Mouse (Mus musculus) lung, postnatal 4 days (tissue): ENCODE measurements around the gene Zfp738.
"Not testable (repeated sequence)": the region's sequence is repeated elsewhere in the genome, so short reads cannot be mapped to it uniquely, and the experiment has no call there.

Experiments
- DNase-seq, 2 experiments: peaks; one replicate each; pipeline ENCODE4 v3.0.0; 2021

Gene Zfp738

GRCm38 (mm10) chr13:67686971-67687370 is at the start of gene Zfp738:
Gene Zfp738 (minus strand): TSS chr13:67687071.
- DNase-seq = no peak

- not testable (repeated sequence) for DNase-seq
Observed at GRCm38 (mm10) chr13:67734391-67734790, 47.5 kb upstream of the Zfp738 start.

DNA sequence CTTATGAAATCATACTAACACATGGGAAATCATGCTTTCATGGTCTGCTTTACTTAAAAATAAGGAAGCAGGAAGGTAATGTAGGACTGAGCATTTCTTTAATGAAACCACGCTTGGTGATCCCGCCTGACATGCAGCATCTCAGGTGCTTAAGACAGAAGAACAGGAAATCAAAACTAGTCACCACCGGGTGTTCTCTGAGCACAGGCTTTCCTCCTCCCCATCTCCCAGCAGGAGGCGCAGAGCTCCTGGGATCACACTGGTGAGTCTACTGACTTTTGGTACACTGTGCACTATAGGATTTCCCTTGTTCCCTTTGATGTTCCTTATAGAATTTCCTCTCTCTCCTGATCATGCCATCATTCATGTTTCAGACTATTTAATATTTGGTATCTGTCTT is 42.6 kb upstream of the Zfp738 start:
- DNase-seq = peak; percentile 37

DNA sequence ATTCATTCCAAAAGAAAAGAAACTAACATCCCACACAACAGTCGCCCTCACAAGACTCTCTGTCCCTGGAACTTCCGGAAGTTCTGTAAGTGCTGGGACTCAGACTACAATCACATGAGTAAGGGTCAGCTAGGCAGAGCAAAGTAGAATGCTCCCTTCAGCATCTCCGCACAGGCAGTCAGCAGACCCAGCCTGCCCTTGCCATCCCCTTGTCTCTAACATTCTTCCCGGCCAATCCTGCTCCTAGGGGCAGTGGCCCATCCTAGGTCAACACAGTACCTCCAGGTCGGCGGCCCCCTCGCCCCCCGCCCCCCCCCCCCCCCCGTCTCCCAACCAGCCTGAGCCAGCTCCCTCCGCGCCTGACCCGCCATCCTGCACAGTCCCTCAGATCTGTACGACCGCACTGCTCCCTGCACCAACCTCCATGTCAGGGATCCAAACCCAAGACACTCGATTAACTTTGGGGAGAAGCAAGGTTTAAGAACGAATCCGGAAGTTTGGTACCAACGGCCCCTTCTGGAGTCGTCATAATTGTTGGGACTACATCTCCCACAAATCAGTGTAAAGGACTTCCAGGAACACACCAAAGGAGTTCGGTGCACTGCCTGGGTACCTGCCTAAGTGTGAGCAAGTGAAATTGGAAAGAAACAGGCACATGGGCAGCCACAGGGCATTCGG is 41.9 kb upstream of the Zfp738 start, which contains the start of gene Zfp65:
Gene Zfp65 (minus strand): TSS at position 533 of the 678 bp plus-strand sequence.
- peak; percentile 46 to 55 for DNase-seq

GRCm38 (mm10) chr13:67728106-67728505 is 41.2 kb upstream of the Zfp738 start:
- DNase-seq = no peak

DNA sequence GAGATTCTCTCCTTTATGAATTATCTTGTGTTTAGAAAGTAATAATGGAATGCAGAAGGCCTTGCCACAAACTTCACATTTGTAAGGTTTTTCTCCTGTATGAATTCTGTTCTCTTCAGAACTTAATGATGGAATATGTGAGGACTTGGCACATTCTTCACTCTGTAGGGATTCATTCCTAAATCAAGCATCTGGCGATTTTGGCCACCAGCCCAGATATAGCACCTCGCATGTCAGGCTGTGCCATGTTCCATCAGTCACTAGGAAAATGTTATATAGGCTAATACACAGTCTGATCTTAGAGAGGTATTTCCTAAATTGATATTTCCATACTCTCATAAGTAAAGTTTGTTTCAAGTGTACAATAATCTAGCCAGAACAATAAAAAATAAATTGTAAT is 38.5 kb upstream of the Zfp738 start:
- not testable (repeated sequence) for DNase-seq

- DNase-seq = peak; percentile 90 to 91
Observed at GRCm38 (mm10) chr13:67723848-67724479, 37.1 kb upstream of the Zfp738 start.

DNA sequence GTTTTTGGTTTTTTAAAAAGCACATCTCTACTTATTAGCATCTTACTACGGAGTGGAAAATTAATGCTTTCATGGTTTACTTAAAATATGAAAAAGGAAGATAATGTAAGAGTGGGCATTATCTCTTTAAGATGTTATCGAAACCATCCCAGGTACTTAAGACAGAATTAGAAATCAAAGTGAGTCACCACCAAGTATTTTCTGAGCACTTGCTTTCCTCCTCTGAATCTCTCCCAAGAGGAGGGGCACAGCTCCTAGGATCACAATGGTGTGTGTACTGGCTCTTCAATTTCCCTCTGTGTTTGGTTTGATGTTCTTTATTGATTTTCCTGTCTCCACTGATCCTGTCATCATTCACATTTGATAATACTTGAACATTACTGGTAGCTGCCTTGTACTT is 3.0 kb downstream of the Zfp738 start:
- not testable (repeated sequence) for DNase-seq

- DNase-seq = peak; percentile 87 to 88
Observed at GRCm38 (mm10) chr13:67682959-67683735, 3.7 kb downstream of the Zfp738 start.

GRCm38 (mm10) chr13:67674902-67675301 is 12.0 kb downstream of the Zfp738 start:
- DNase-seq = no peak

- DNase-seq = no peak
Observed at GRCm38 (mm10) chr13:67652496-67652895, 34.4 kb downstream of the Zfp738 start.

GRCm38 (mm10) chr13:67637294-67638007 is 49.4 kb downstream of the Zfp738 start, which contains the start of the genes Gm49345 and Zfp729a:
Gene Gm49345 (minus strand): TSS chr13:67637769.
Gene Zfp729a (minus strand): TSS chr13:67637791.
- peak; percentile 87 to 88 for DNase-seq

DNA sequence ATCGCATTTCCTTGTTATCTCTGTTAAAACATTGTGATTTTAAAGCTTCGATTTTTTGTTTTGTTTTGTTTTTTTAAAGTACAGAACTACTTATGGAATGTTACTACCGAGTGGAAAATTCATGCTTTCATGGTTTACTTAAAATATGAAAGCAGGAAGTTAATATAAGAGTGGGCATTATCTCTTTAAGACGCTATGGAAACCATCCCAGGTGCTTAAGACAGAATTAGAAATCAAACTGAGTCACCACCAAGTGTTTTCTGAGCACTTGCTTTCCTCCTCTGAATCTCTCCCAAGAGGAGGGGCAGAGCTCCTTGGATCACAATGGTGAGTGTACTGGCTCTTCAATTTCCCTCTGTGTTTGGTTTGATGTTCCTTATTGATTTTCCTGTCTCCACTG is 76.8 kb downstream of the Zfp738 start:
- no peak for DNase-seq

- peak; percentile 89 to 93 for DNase-seq
Observed at GRCm38 (mm10) chr13:67609066-67609876, 77.6 kb downstream of the Zfp738 start, which contains the start of gene Zfp729b. Gene Zfp729b (minus strand): TSS chr13:67609707.
